Mouse (Mus musculus) urinary bladder, postnatal 10 days (tissue): ENCODE data around the gene Prps1.
A peak's percentile ranks its signal among the peaks of the same experiment; 100 is the strongest.
"Not testable (repeated sequence)": the region's sequence is repeated elsewhere in the genome, so short reads cannot be mapped to it uniquely, and the experiment has no call there.

Experiments used
- DNase-seq: peaks from one replicate; pipeline ENCODE4 v3.0.0; 2022; ENCODE audit warnings: low spot score

Gene Prps1

GRCm38 (mm10) chrX:140456279-140456731 is at the start of gene Prps1:
Prps1 (plus strand) TSS chrX:140456613.
- peak; percentile 35 for DNase-seq

- DNase-seq = no peak
Observed at GRCm38 (mm10) chrX:140407593-140407992, 48.8 kb upstream of the Prps1 start.

- no peak for DNase-seq
Observed at GRCm38 (mm10) chrX:140418467-140418866, 37.9 kb upstream of the Prps1 start.

- no peak for DNase-seq
Observed at GRCm38 (mm10) chrX:140427124-140427523, 29.3 kb upstream of the Prps1 start.

GRCm38 (mm10) chrX:140428252-140428651 is 28.2 kb upstream of the Prps1 start:
- no peak for DNase-seq

GRCm38 (mm10) chrX:140429985-140430384 is 26.4 kb upstream of the Prps1 start:
- DNase-seq = no peak

GRCm38 (mm10) chrX:140430506-140430905 is 25.9 kb upstream of the Prps1 start:
- DNase-seq = no peak

GRCm38 (mm10) chrX:140431981-140432380 is 24.4 kb upstream of the Prps1 start:
- DNase-seq = no peak

GRCm38 (mm10) chrX:140432786-140433185 is 23.6 kb upstream of the Prps1 start:
- no peak for DNase-seq

GRCm38 (mm10) chrX:140437906-140438305 is 18.5 kb upstream of the Prps1 start:
- DNase-seq = no peak

- no peak for DNase-seq
Observed at GRCm38 (mm10) chrX:140445551-140445950, 10.9 kb upstream of the Prps1 start.

- no peak for DNase-seq
Observed at GRCm38 (mm10) chrX:140450071-140450470, 6.3 kb upstream of the Prps1 start.

GRCm38 (mm10) chrX:140456751-140457491 is 508 bp downstream of the Prps1 start:
- DNase-seq = no peak

GRCm38 (mm10) chrX:140457502-140457901 is 1.1 kb downstream of the Prps1 start:
- no peak for DNase-seq

- DNase-seq = no peak
Observed at GRCm38 (mm10) chrX:140478231-140478630, 21.8 kb downstream of the Prps1 start.

- no peak for DNase-seq
Observed at GRCm38 (mm10) chrX:140479171-140479570, 22.8 kb downstream of the Prps1 start.

- DNase-seq = no peak
Observed at GRCm38 (mm10) chrX:140489174-140489573, 32.8 kb downstream of the Prps1 start.

GRCm38 (mm10) chrX:140490203-140490602 is 33.8 kb downstream of the Prps1 start:
- DNase-seq = no peak

GRCm38 (mm10) chrX:140491884-140492571 is 35.6 kb downstream of the Prps1 start:
- DNase-seq = no peak

GRCm38 (mm10) chrX:140493527-140494029 is 37.2 kb downstream of the Prps1 start:
- no peak for DNase-seq

- DNase-seq = no peak
Observed at GRCm38 (mm10) chrX:140494170-140494569, 37.8 kb downstream of the Prps1 start.

- DNase-seq = not testable (repeated sequence)
Observed at GRCm38 (mm10) chrX:140498431-140498830, 42.0 kb downstream of the Prps1 start.

- DNase-seq = no peak
Observed at GRCm38 (mm10) chrX:140500306-140500705, 43.9 kb downstream of the Prps1 start.
